Mouse (Mus musculus): Measurements from ENCODE around the gene Mgat2.

The Mgat2 gene

DNA sequence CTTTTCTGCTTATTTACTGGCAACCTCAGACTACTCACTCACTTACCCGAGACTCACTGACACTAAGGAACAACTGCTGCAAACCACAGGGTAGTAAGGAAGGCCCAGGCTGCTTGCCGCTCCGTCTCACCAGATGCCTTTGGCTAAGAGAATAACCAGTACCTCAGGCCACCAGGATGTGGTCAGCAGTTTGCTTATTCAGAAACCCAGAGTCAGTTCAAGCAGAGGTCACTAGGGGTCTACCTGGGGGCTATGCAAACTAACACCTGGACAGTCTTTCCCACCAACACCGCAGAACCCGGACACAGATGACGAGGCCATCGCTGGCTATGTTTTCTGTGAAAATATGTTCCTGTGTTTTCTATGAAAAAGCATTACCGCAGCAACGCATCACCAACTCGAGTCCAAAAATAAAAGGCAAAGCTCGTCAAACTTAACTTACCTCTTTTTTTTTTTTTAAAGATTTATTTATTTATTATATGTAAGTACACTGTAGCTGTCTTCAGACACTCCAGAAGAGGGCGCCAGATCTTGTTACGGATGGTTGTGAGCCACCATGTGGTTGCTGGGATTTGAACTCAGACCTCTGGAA, 29.3 kb downstream of the Mgat2 start:
- no peak for DNase-seq (ENCODE audit: low spot score)

DNA sequence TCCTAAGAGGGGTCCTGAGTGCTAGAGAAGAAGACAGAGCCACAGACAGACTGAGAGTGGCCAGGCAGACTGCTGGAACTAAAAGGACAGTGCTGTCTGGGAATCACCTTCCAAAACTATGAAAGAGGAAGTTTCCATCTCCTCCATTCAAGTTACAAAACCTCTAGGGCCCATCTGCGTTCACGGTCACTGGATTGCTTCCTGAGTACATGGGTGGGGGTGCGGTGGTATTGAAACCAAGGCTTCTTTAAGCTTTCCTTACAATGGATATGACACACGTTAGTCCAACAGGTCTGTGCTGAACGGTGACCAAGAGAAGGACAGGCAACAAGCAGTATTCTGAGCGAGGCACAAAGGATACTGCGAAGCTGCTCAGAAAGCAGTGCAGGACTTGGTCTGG, 30.4 kb downstream of the Mgat2 start:
- no peak for DNase-seq (ENCODE audit: low spot score)

DNA sequence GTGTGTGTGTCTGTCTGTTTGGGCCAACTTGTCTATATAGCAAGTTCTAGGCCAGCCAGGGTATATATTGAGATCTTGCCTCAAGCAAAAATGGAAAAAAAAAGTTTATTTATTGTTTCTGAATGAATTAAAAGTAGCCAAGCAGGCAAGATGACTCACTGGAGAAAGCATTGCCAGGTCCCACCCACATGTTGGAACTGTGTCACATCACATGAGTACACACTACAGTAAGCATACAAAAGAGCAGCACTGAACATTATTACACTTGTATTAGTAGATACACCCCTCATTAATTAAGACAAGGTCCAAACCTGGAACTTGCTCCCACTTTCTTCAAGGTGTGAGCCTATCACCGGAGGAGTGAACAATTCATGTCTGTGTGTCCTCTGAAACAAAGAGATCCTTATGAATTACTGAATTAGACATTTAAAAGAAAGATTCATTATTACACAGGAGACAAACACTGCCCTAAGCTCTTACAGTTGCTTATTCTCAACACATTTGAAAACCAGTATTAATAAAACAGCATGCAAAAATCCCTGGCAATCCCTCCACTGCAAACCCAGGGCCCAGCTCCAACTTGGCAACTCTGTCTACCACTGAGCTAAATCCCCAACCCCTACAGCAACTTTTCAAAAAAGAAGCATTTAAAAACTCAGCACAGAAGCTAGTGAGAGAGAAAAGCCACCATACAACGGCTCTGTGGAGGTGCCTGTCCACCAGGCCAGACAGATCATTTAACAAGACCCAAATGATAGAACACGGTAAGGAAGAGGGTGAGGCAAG, 31.2 kb downstream of the Mgat2 start:
- no peak for DNase-seq (ENCODE audit: low spot score)

DNA sequence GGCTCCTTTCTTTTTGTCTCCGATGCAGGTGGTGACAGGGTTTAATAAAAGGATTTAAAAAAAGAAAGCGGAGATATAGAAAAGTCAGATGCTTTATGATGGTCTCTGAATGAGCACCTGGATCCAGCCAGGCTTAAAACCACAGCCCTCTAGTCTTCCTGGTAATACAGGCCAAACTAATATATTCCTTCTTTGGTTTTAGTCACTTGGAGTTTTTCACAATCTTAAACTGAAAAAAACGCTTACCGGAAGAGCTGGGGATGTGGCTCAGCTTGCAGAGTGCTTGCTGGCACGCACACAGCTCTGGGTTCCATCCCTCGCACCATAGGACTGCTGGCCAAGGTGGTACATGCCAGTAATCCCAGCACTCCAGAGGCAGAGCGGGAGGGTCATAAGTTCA, 32.6 kb downstream of the Mgat2 start:
- DNase-seq (ENCODE audit: low spot score): no peak

DNA sequence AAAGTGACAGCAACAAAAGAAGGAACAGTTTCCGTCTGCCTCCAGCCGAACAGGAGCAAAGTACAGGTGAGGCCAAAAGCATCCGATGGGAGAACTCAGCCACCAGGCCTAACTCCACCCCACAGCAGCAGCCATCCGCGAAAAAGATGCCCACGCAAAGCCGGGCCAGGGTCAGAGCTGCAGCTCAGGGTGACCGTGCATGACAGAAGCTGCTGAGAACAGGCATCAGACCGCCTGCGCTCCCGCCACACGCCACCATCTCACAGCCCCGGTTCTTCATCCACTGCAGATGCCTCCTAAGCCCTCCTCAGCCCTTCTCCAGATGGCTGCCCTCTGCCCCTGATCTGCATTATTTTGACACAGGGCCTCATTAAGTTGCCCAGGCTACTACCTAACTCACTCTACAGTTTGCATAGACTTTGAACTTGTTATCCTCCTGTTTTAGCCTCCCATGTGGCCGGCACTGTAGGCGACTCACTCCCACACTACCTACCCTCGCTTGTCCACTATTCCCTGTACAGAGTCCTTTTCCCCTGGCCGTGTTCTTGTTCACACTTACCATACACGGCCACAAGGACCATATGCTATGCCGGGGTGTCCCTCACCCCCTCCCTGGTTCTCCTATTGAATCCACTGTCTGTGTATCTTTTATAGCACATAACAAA, 36.8 kb downstream of the Mgat2 start:
- no peak for DNase-seq (ENCODE audit: low spot score)

DNA sequence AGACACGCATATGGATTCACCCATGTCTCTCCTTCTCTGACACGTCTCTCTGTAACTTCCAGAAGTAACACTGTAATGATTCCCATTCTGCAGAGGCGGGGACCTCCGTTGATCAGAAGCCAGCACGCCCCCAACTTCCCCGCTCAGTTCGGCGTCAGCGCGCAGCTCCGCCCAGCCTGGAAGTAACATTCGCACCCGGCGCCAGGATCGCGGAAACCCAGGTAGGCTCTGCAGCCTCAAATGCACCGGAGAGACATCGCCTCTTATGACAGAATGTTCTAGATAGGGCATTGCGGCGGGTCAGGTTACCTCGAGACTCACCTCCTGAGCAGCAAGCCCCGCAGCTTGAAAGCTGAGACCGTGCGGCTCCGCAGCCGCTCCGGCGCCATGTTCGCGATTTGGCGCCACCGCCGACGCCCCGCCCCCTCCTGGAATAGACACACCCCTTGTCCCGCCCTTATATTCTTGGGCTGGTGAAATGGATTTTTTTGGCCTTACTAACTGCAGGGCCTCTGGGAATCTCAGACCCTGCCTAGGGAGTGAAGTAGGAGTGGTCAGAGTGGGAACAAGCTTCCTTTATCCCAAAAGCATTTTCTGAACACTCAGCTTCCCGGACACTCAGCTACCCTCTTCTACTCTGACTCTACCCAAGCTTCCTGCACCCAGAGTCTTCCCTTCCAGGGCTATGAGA, 44.0 kb downstream of the Mgat2 start, which contains the start of gene Pole2:
Gene Pole2, minus strand, starts transcription at position 420 of the 691 bp plus-strand sequence.
- peak; percentile 97 for DNase-seq (ENCODE audit: low spot score)

DNA sequence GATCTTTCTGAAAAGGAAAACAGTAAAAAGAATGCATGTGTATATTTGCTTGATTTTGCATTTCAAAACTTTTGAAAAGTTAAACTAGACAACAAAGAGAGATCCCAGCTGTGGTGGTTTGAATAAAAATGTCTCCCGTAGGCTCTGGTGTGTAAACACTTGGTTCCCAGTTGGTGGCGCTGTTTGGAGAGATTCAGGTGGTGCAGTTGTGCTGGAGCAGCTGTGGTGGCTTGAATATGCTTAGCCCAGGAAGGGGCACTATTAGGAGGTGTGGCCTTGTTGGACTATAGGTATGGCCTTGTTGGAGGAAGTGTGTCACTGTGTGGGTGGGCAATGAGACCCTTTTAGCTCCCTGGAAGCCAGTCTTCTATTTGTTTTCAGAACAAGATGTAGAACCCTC, 45.3 kb downstream of the Mgat2 start:
- peak; percentile 66 for DNase-seq (ENCODE audit: low spot score)

DNA sequence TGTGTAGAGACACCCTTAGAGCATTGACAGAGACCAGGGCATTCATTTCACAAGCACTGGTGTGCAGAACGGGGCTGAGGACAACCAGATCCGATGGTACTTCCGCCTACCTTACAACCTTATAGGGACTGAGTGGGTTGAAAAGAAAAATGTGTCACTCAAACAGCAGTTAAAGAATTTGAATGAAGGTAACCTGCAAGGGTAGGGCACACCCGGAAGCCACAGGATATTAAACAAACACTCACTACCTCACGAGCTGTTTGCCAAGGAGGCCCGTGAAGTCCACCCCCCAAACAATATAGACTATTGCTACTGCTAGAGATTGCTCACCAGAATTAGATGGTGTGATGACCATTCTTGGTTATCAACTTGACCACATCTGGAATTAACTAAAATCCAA, 51.8 kb downstream of the Mgat2 start:
- DNase-seq (ENCODE audit: low spot score): no peak

Data from testis, postnatal 10 days (tissue).